Mouse (Mus musculus) mature B cell (primary cell): ENCODE results near the gene Rffl.

Experiments
- in situ Hi-C: fragments of 300-500 bp; cut with MboI; formaldehyde crosslinking; loops from 2 replicates; pipeline ENCODE4 v1.14.3; 2019

Rffl gene

DNA sequence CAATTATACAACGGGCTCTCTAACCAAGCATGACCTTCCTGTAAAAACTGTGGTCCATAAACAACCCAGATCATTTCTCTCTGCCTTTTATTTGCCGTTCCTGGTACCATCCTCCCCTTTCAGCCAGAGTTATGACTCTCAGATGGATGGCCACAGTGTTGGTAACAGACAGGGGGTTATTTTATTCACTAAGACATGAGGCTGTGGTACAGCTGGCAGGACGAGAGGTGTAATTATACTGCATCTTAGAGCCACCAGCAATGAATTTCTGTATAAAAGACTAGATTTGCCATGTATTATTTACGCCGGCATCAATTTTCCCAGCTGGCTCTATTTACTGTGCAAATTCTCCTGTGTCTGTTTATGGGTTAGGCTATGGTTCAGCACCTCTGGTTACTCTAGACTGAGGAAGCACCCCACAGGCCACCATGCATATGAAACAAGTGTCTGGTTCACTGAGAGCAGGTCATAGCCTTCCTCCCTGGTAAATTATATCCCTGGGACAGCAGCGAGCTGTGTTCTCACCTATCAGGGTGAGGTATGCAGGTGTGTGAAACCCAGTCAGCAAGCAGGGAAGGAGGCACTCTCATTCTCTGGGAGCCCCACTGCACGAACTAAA is 6.8 kb upstream of the Rffl start:
- in situ Hi-C loops: loop anchor here (10.0 to 25.0 kb wide), 3 partner anchors 113 to 641 kb away; partner anchors contain the start of genes Cct6b and Zfp830

DNA sequence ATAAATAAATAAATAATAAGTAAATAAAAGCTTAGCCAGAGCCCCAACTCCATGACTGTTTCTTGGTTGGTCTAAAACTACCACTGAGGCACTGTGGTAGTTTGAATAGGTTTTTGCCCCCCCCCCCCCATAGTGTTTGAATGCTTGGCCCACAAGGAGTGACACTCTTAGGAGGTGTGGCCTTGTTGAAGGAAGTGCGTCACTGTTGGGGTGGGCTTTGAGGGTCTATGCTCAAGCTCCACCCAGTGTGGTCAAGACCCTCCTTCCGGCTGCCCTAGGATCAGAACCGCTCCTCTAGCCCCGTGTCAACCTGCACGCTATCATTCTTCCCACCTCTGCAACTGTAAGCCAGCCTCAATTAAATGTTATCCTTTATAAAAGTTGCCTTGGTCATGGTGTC is 4.6 kb upstream of the Rffl start:
- in situ Hi-C loops: loop anchor here (10.0 to 25.0 kb wide), 3 partner anchors 111 to 638 kb away; partner anchors contain the start of genes Cct6b and Zfp830

DNA sequence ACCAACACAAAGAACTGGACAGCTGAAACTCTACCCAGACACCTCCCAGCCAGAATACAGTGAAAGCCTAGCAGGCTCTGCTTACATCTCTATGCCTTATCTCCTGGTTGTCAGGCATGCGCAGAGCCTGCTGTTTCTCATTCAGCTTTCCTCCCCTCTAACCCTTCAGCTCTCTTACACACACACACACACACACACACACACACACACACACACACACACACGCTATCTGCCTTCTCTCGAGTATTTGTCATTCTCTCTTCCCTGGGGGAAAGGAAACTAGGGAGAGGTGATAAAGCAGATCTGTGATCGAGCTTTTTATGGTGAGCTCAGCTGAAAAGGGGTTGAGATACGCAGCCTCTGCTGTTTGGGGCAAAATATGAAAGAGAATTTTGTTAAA is 3.9 kb upstream of the Rffl start:
- in situ Hi-C loops: loop anchor here (10.0 to 25.0 kb wide), 3 partner anchors 110 to 638 kb away; partner anchors contain the start of genes Cct6b and Zfp830

GRCm38 (mm10) chr11:82870173-82871030 is 608 bp downstream of the Rffl start:
- in situ Hi-C loops: loop anchor here (10.0 kb wide), 1 partner anchor 106 kb away; the partner anchor contains the start of genes Cct6b and Zfp830

- in situ Hi-C loops: loop anchor here (10.0 kb wide), 1 partner anchor 105 kb away; the partner anchor contains the start of genes Cct6b and Zfp830
These were observed 1.4 kb downstream of the Rffl start for GRCm38 (mm10) chr11:82869506-82870172.

DNA sequence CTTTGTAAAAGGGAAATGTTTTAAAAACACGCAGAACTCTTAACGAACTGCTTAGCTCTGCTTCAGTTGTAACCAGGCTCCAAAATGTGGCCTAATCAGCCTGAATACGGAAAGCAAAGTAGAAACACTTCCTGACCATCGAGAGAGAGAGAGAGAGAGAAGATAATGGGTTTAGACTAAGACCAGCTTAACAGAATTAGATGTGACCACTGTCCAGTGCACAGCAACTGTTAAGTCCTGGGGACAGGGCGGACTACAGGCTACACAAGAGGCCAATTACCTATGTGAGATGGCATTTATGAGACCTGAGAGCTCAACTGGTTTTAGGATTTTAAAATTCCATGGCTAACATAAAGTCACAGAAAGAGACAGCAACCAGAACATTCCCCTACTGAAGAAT is 3.1 kb downstream of the Rffl start:
- in situ Hi-C loops: no loop called here

- in situ Hi-C loops: no loop called here
These were observed 4.0 kb downstream of the Rffl start for GRCm38 (mm10) chr11:82866850-82867564.

- in situ Hi-C loops: no loop called here
These were observed 5.1 kb downstream of the Rffl start for GRCm38 (mm10) chr11:82865957-82866356.

DNA sequence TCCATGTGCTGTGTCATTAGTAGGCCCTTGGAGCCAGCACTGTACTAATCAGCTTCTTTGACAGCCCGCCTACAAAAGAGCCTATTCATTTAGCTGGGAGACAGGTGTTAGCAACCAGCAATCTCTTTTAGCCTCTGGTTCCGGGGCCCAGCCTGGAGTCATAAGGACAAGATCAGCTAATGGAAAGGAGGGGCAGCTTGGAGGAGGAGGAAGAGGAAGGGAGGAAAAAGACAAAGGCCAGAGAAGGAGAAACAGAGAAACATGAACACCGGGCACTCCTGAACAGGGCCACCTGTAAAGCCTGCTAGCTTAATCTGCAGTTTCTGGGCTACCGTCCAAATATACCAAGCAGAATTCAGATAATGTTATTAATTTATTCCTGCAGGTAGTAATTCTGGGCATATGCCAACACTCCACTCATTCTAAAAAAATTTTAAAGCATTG is 7.5 kb downstream of the Rffl start:
- in situ Hi-C loops: no loop called here

GRCm38 (mm10) chr11:82863059-82863458 is 8.0 kb downstream of the Rffl start:
- in situ Hi-C loops: no loop called here

DNA sequence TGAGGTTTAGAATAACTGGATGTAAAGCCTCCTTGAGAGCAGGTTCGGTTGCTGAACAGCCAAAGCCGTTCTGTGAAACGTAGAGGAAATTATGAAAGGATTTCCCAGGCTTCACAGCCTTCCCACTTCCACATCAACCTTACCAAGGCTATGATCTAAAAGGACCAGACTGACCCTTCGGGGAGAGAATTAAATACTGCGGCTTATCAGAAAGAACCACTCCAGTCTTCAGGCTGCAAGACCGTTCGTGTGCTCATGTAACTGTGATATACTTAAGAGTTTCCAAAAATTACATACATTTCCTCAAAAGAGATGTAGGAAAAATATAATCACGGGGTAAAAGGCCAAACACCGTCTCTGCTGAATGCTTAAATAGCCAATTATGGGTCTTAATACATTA is 8.4 kb downstream of the Rffl start:
- in situ Hi-C loops: no loop called here

GRCm38 (mm10) chr11:82861558-82861957 is 9.5 kb downstream of the Rffl start:
- in situ Hi-C loops: no loop called here

- in situ Hi-C loops: no loop called here
These were observed 10.3 kb downstream of the Rffl start for GRCm38 (mm10) chr11:82860759-82861158.

GRCm38 (mm10) chr11:82857307-82857848 is 13.6 kb downstream of the Rffl start:
- in situ Hi-C loops: no loop called here

GRCm38 (mm10) chr11:82856032-82856431 is 15.0 kb downstream of the Rffl start:
- in situ Hi-C loops: no loop called here

GRCm38 (mm10) chr11:82855327-82855973 is 15.6 kb downstream of the Rffl start:
- in situ Hi-C loops: no loop called here

DNA sequence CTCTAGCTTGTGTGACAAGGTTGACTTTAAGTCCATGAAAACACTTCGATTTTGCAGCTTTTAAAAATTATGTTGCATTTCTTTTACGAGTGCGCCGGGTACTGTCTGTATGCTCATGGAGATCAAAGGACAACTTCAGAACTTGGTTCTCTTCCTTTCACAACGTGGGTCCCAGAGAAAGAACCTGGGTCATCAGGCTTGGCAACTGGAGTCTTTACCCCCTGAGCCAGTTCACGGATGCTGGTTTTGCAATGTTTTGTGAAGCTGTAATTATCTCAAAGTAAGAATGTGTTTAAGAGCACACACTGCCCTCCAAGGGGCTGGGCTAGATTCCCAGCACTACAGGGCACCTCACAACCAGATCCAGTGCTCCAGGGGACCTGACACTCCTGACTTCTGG is 16.9 kb downstream of the Rffl start:
- in situ Hi-C loops: no loop called here

DNA sequence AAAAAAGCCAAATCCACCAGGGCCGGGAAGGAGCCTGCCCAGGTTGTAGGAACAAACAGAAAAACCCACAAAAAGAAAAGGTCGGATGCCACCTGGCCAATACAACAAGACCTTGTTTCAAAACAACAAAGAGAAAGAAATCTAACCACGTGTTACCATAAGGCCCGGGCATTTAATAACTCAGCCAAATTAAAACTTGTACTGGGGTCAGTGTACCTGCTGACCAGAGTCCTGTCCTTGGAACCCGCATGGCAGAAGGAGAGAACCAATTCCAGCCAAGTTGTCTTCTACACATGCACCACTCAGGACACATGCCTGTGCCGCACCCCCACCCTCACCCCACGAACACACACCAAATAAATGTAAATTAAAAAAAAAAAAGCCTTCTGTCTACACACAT is 18.1 kb downstream of the Rffl start:
- in situ Hi-C loops: no loop called here

DNA sequence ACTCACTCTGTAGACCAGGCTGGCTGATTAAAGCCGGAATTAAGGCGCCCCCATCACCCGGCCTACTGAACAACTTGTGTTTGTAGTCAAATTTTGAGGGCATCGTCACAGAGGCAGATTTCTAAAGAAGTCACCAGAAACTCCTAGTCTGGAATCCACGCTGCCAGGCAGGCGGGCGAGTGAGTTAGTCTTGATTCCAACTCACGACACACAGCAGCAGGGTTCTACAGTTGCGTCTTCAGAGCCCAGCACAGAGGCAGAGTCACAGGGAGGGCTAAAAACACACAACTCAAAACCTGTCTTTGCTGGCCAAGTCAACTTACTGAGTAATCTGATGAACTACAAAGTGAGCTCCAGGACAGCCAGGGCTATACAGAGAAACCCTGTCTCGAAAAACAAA is 18.5 kb downstream of the Rffl start:
- in situ Hi-C loops: no loop called here

- in situ Hi-C loops: no loop called here
These were observed 18.9 kb downstream of the Rffl start for GRCm38 (mm10) chr11:82852115-82852514.

GRCm38 (mm10) chr11:82850259-82850658 is 20.8 kb downstream of the Rffl start:
- in situ Hi-C loops: no loop called here
